Mouse (Mus musculus) heart, postnatal 0 days (tissue): Measurements from ENCODE around the gene Sppl3. TPM values are rescaled to one million over a fixed set of nuclear protein-coding genes. Genes with fewer than 3 reads are reported as not detected.
"Not testable (repeated sequence)": the region's sequence is repeated elsewhere in the genome, so short reads cannot be mapped to it uniquely, and the experiment has no call there.

Experiments
- ATAC-seq: fragments of 200-750 bp; cut with Nextera tagmentation; 2 replicates; pipeline ENCODE4 v1.8.0; 2017; ENCODE audit warnings: low read depth, moderate number of reproducible peaks, moderate library complexity; ENCODE audit not compliant: insufficient read depth
- DNase-seq: peaks from one replicate; pipeline ENCODE4 v3.0.0-alpha.2; 2016; ENCODE audit warnings: low spot score
- H3K27ac ChIP-seq: fragments of 300-500 bp; sonication (generic); 2 replicates; pipeline ENCODE4 v1.5.1; 2014; ENCODE audit warnings: low read depth, mild to moderate bottlenecking
- H3K27me3 ChIP-seq: fragments of 300-500 bp; sonication (generic); 2 replicates; pipeline ENCODE4 v1.6.1; 2014; ENCODE audit warnings: low read length, mixed read lengths; ENCODE audit not compliant: control insufficient read depth, insufficient read depth
- H3K36me3 ChIP-seq: fragments of 300-500 bp; sonication (generic); replicated peaks from 2 replicates; pipeline ENCODE4 v1.6.1; 2014; ENCODE audit warnings: low read length, mixed read lengths; ENCODE audit not compliant: control insufficient read depth, insufficient read depth
- H3K4me1 ChIP-seq: fragments of 300-500 bp; sonication (generic); 2 replicates; pipeline ENCODE4 v1.6.1; 2014; ENCODE audit warnings: antibody characterized with exemption; ENCODE audit not compliant: control insufficient read depth, insufficient read depth
- H3K4me2 ChIP-seq: fragments of 300-500 bp; sonication (generic); 2 replicates; pipeline ENCODE4 v1.6.1; 2014; ENCODE audit warnings: low read depth, mild to moderate bottlenecking, low read length, moderate library complexity
- H3K4me3 ChIP-seq: fragments of 300-500 bp; sonication (generic); 2 replicates; pipeline ENCODE4 v1.5.1; 2014; ENCODE audit warnings: low read depth, low read length
- H3K9ac ChIP-seq: fragments of 300-500 bp; sonication (generic); replicated peaks from 2 replicates; pipeline ENCODE4 v1.6.1; 2014; ENCODE audit warnings: low read depth, low read length, mixed read lengths
- H3K9me3 ChIP-seq: fragments of 300-500 bp; sonication (generic); replicated peaks from 2 replicates; pipeline ENCODE4 v1.6.1; 2016; ENCODE audit warnings: low read length; ENCODE audit not compliant: control insufficient read depth
- CTCF ChIP-seq: IDR thresholded peaks from 2 replicates; pipeline ENCODE4 v1.5.1; 2016; ENCODE audit warnings: antibody characterized with exemption, control low read depth, low read depth
- EP300 ChIP-seq: IDR thresholded peaks from 2 replicates; pipeline ENCODE4 v1.6.1; 2016; ENCODE audit warnings: antibody characterized with exemption, low read depth
- WGBS: fragments of 180-500 bp; shearing (Covaris S2); extraction: QIAGEN DNeasy Blood & Tissue Kit; methylation state at CpG from one replicate; pipeline ENCODE4 v1.1.7; 2014; 5-methylcytosine and 5-hydroxymethylcytosine counted together
- polyA plus RNA-seq: library from polyadenylated mRNA; unstranded; fragments of >200 nt; fragmentation: Nextera tagmentation; extraction: Ambion mirVana; gene quantifications from 2 replicates; pipeline ENCODE4 v1.2.1, GENCODE M21; 2015
- total RNA-seq: library from RNA; depleted of rRNA; stranded (reverse); fragments of >200 nt; gene quantifications from 2 replicates; pipeline ENCODE4 v1.2.3, GENCODE M21; 2014; ENCODE audit warnings: low replicate concordance

The Sppl3 gene
- total and polyA plus RNA-seq, 2 experiments from 2014 or later = 6.8 to 65.6 TPM

GRCm38 (mm10) chr5:115070457-115070856 is 59.5 kb downstream of the Sppl3 start:
- no peak overlapping the region for H3K27ac ChIP-seq
- no peak for DNase-seq
- WGBS = 100% methylated on average over 2 of the region's 2 CpGs
- no peak overlapping the region for H3K4me2 ChIP-seq
- H3K4me1 ChIP-seq = peaks cover 28% of the 10 kb centered on the region
- no peaks in the 10 kb centered on the region for H3K27me3 ChIP-seq
- no peaks in the 10 kb centered on the region for H3K9me3 ChIP-seq
- H3K9ac ChIP-seq = no peak overlapping the region
- ATAC-seq = no peak
- peaks cover 8% of the 10 kb centered on the region; the same call in 1 of the 2 replicates for H3K36me3 ChIP-seq
- no peak for TF ChIP-seq EP300
- TF ChIP-seq CTCF = no peak
- H3K4me3 ChIP-seq = no peak overlapping the region

- no peak for DNase-seq
- H3K4me2 ChIP-seq = no peak overlapping the region
- no peak for ATAC-seq
- H3K36me3 ChIP-seq = peaks cover 9% of the 10 kb centered on the region; the same call in 1 of the 2 replicates
- no peak for TF ChIP-seq EP300
- no peak for TF ChIP-seq CTCF
- no peaks in the 10 kb centered on the region for H3K27me3 ChIP-seq
- H3K9me3 ChIP-seq = no peaks in the 10 kb centered on the region
- 81% methylated on average over 11 of the region's 11 CpGs for WGBS
- H3K4me1 ChIP-seq = peaks cover 21% of the 10 kb centered on the region
- no peak overlapping the region for H3K4me3 ChIP-seq
- H3K9ac ChIP-seq = no peak overlapping the region
- H3K27ac ChIP-seq = no peak overlapping the region
These were observed 60.4 kb downstream of the Sppl3 start for GRCm38 (mm10) chr5:115071096-115071901.

- Histone ChIP-seq H3K4me3 (no peak overlapping the region), H3K4me1 (peaks cover 19% of the 10 kb centered on the region), H3K9ac (no peak overlapping the region), H3K36me3 (peaks cover 9% of the 10 kb centered on the region; the same call in 1 of the 2 replicates), H3K27me3 (no peaks in the 10 kb centered on the region), H3K9me3 (no peaks in the 10 kb centered on the region), H3K27ac (no peak overlapping the region), H3K4me2 (no peak overlapping the region)
- TF ChIP-seq CTCF (no peak), EP300 (no peak)
- no peak for DNase-seq
- WGBS = 76% methylated on average over 7 of the region's 7 CpGs
- ATAC-seq = peak; percentile 36; the same call in 1 of the 2 replicates
These were observed 61.2 kb downstream of the Sppl3 start for GRCm38 (mm10) chr5:115072143-115072542.

- not testable (repeated sequence) for H3K27me3 ChIP-seq, DNase-seq, H3K9me3 ChIP-seq, H3K36me3 ChIP-seq, H3K27ac ChIP-seq, H3K4me3 ChIP-seq, ATAC-seq, H3K4me2 ChIP-seq, H3K9ac ChIP-seq
- peaks cover 17% of the 10 kb centered on the region for H3K4me1 ChIP-seq
- WGBS = 81% methylated on average over 8 of the region's 8 CpGs
These were observed 62.4 kb downstream of the Sppl3 start for GRCm38 (mm10) chr5:115073306-115073705.

- TF ChIP-seq CTCF = no peak
- TF ChIP-seq EP300 = no peak
- no peak for ATAC-seq
These were observed 63.8 kb downstream of the Sppl3 start for GRCm38 (mm10) chr5:115074749-115075148.

More at GRCm38 (mm10) chr5:115074749-115075148, 63.8 kb downstream of the Sppl3 start:
- H3K36me3 ChIP-seq = peaks cover 9% of the 10 kb centered on the region; the same call in 1 of the 2 replicates
- H3K4me3 ChIP-seq = no peak overlapping the region
- DNase-seq = no peak
- H3K27ac ChIP-seq = no peak overlapping the region
- no peak overlapping the region for H3K9ac ChIP-seq
- no peak overlapping the region for H3K4me2 ChIP-seq
- 68% methylated on average over 4 of the region's 4 CpGs for WGBS
- H3K9me3 ChIP-seq = no peaks in the 10 kb centered on the region
- H3K4me1 ChIP-seq = peaks cover 14% of the 10 kb centered on the region
- no peaks in the 10 kb centered on the region for H3K27me3 ChIP-seq
